Mouse (Mus musculus) embryonic fibroblast, embryonic 13.5 days (primary cell): ENCODE results near the gene Kcnd1.

Experiments used
- CTCF ChIP-seq: IDR thresholded peaks from 2 replicates; pipeline ENCODE4 v1.5.1; 2011; ENCODE audit warnings: mild to moderate bottlenecking, control low read depth, low read length, moderate library complexity, borderline replicate concordance; ENCODE audit not compliant: insufficient read depth
- POLR2A ChIP-seq: IDR thresholded peaks from 2 replicates; pipeline ENCODE4 v1.6.1; 2011; ENCODE audit warnings: low read depth, mild to moderate bottlenecking, control low read depth, low read length, moderate library complexity

DNA sequence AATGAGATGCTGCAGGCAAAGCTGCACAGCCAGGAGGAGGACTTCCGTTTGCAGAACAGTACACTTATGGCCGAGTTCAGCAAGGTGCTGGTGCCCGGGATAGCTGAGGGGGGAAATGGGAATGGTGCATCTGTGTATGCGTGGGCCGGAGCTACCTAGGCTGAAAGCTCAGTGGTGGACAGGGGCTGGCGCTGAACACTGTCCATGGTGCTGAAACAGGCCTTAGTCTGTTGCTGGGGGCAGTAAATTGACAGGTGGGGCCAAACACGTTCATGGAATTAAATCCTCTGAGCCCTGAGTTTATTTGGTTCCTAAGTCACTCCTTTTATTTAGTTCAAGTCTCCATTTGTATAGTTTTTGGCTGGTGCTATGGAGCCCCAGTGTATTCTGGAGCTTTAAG is 27.1 kb upstream of the Kcnd1 start:
- TF ChIP-seq POLR2A (no peak), CTCF (no peak)
